Mouse (Mus musculus): ENCODE data around the gene Gnb3.
"Not testable (repeated sequence)": the region's sequence is repeated elsewhere in the genome, so short reads cannot be mapped to it uniquely, and the experiment has no call there.

Gnb3 gene

GRCm38 (mm10) chr6:124814858-124815774 lies 25.0 kb downstream of the Gnb3 start:
- no peak for DNase-seq

GRCm38 (mm10) chr6:124814448-124814847 lies 25.6 kb downstream of the Gnb3 start:
- no peak for DNase-seq

- peak; percentile 85 for DNase-seq
Measured at GRCm38 (mm10) chr6:124813933-124814332, 26.1 kb downstream of the Gnb3 start, which contains the start of gene Tpi1. TSS of gene Tpi1 (minus strand) at chr6:124814296.

GRCm38 (mm10) chr6:124813496-124813895 lies 26.6 kb downstream of the Gnb3 start:
- peak; percentile 82 for DNase-seq

GRCm38 (mm10) chr6:124812848-124813247 lies 27.2 kb downstream of the Gnb3 start:
- DNase-seq = peak; percentile 33

- peak; percentile 33 for DNase-seq
Measured at GRCm38 (mm10) chr6:124811701-124812560, 28.1 kb downstream of the Gnb3 start.

- DNase-seq = no peak
Measured at GRCm38 (mm10) chr6:124811403-124811665, 28.7 kb downstream of the Gnb3 start.

GRCm38 (mm10) chr6:124810566-124811402 lies 29.3 kb downstream of the Gnb3 start:
- DNase-seq = not testable (repeated sequence)

GRCm38 (mm10) chr6:124809775-124810538 lies 30.1 kb downstream of the Gnb3 start:
- DNase-seq = no peak

- DNase-seq = peak; percentile 76
Measured at GRCm38 (mm10) chr6:124809052-124809774, 30.9 kb downstream of the Gnb3 start.

- peak; percentile 50 for DNase-seq
Measured at GRCm38 (mm10) chr6:124808358-124809012, 31.6 kb downstream of the Gnb3 start, which contains the start of gene Spsb2. TSS of gene Spsb2 (plus strand) at chr6:124808661.

GRCm38 (mm10) chr6:124807986-124808357 lies 32.1 kb downstream of the Gnb3 start:
- no peak for DNase-seq

- DNase-seq = no peak
Measured at GRCm38 (mm10) chr6:124807366-124807765, 32.7 kb downstream of the Gnb3 start.

GRCm38 (mm10) chr6:124806446-124807140 lies 33.5 kb downstream of the Gnb3 start:
- DNase-seq = no peak

GRCm38 (mm10) chr6:124805341-124806321 lies 34.4 kb downstream of the Gnb3 start:
- DNase-seq = peak; percentile 86

- DNase-seq = no peak
Measured at GRCm38 (mm10) chr6:124804341-124804740, 35.7 kb downstream of the Gnb3 start.

- not testable (repeated sequence) for DNase-seq
Measured at GRCm38 (mm10) chr6:124803691-124804090, 36.4 kb downstream of the Gnb3 start.

GRCm38 (mm10) chr6:124803061-124803460 lies 37.0 kb downstream of the Gnb3 start:
- no peak for DNase-seq

- DNase-seq = not testable (repeated sequence)
Measured at GRCm38 (mm10) chr6:124802400-124802799, 37.7 kb downstream of the Gnb3 start.

Data from thymus, postnatal 4 days (tissue).